40 mouse cellular contexts compared by ENCODE assay signal in genomic region chr1:80474942-80475341, GRCm38 (mm10). TPM values are rescaled to one million over a fixed set of nuclear protein-coding genes. Genes with fewer than 3 reads are reported as not detected.
"Had no signal": no experiment of that assay in that cellular context is flagged by ENCODE, and none has a peak within 500 bp of the region (broad histone marks: within the 10 kb centered on the region; RNA-seq: fewer than 3 reads in every experiment).

No protein-coding gene starts in this region.

- H3K9me3 ChIP-seq: heart, embryonic 13.5 days; heart, embryonic 15.5 days; hindbrain, embryonic 10.5 days; hindbrain, embryonic 12.5 days; intestine, embryonic 15.5 days; kidney, embryonic 15.5 days; limb, embryonic 10.5 days; limb, embryonic 12.5 days; liver, embryonic 13.5 days had no signal

- H3K9ac ChIP-seq: heart, embryonic 13.5 days; heart, embryonic 15.5 days; hindbrain, embryonic 12.5 days; hindbrain, embryonic 14.5 days; intestine, embryonic 15.5 days; kidney, embryonic 15.5 days; limb, embryonic 12.5 days; liver, embryonic 13.5 days had no signal

- H3K27ac ChIP-seq: gastrocnemius, adult 2 months; heart, adult 2 months; heart, embryonic 13.5 days; heart, embryonic 15.5 days; hindbrain, embryonic 10.5 days; hindbrain, embryonic 12.5 days; hindbrain, embryonic 14.5 days; intestine, embryonic 15.5 days; kidney, embryonic 15.5 days; kidney, postnatal 0 days; left cerebral cortex, adult 2 months; limb, embryonic 10.5 days; limb, embryonic 12.5 days; liver, embryonic 13.5 days had no signal

- H3K27me3 ChIP-seq: heart, embryonic 13.5 days; heart, embryonic 15.5 days; hindbrain, embryonic 12.5 days; intestine, embryonic 15.5 days; kidney, embryonic 15.5 days; limb, embryonic 12.5 days; liver, embryonic 13.5 days had no signal

- H3K4me2 ChIP-seq: heart, embryonic 11.5 days; heart, embryonic 13.5 days; heart, embryonic 15.5 days; hindbrain, embryonic 12.5 days; hindbrain, embryonic 14.5 days; intestine, embryonic 15.5 days; kidney, embryonic 15.5 days; limb, embryonic 12.5 days; liver, embryonic 11.5 days; liver, embryonic 13.5 days had no signal

- DNase-seq: gastrocnemius, adult 2 months; gastrocnemius, postnatal 10 days; gastrocnemius, postnatal 25 days; heart, adult 11 months; heart, adult 2 months; heart, postnatal 4 days; kidney, adult 11 months; kidney, adult 2 months; kidney, adult 9 months; kidney, postnatal 14 days; kidney, postnatal 36 days; liver; liver, embryonic 13.5 days had no signal

- H3K4me1 ChIP-seq: heart, embryonic 13.5 days; heart, embryonic 15.5 days; hindbrain, embryonic 10.5 days; hindbrain, embryonic 12.5 days; intestine, embryonic 15.5 days; kidney, embryonic 15.5 days; limb, embryonic 10.5 days; limb, embryonic 12.5 days; liver, embryonic 13.5 days had no signal

- H3K36me3 ChIP-seq: heart, embryonic 13.5 days; heart, embryonic 15.5 days; hindbrain, embryonic 10.5 days; hindbrain, embryonic 12.5 days; intestine, embryonic 15.5 days; kidney, embryonic 15.5 days; limb, embryonic 10.5 days; limb, embryonic 12.5 days; liver, embryonic 13.5 days had no signal

- ATAC-seq: hindbrain, embryonic 16.5 days; inflammation-experienced regulatory T-cells, adult 6 months; intestine, embryonic 15.5 days had no signal

- H3K4me3 ChIP-seq: gastrocnemius, adult 2 months; heart, adult 2 months; heart, embryonic 13.5 days; heart, embryonic 15.5 days; hindbrain, embryonic 10.5 days; hindbrain, embryonic 12.5 days; intestine, embryonic 15.5 days; kidney, embryonic 15.5 days; left cerebral cortex, adult 2 months; limb, embryonic 10.5 days; limb, embryonic 12.5 days; liver, embryonic 13.5 days had no signal

RNA-seq across cellular contexts. Expression of gene Gm45261, which starts 13.7 kb away (rescaled TPM):
- total RNA-seq: gastrocnemius, adult 2 months; gastrocnemius, postnatal 10 days; gastrocnemius, postnatal 25 days; gastrocnemius, postnatal 4 days; heart, adult 2 months; heart, postnatal 25 days; heart, postnatal 4 days; layer of hippocampus, adult 18-20 months; layer of hippocampus, adult 8-10 months; layer of hippocampus, postnatal 10 days; layer of hippocampus, postnatal 25 days; left cerebral cortex, adult 2 months; left cerebral cortex, postnatal 14 days; left cerebral cortex, postnatal 36 days had no signal
- polyA plus RNA-seq: frontal cortex, adult 2 months; heart, adult 2 months; heart, embryonic 11.5 days; heart, embryonic 13.5 days; heart, embryonic 15.5 days; heart, postnatal 0 days; hindbrain, embryonic 10.5 days; hindbrain, embryonic 12.5 days; hindbrain, embryonic 14.5 days; hindbrain, embryonic 16.5 days; inflammation-experienced regulatory T-cells, adult 6 months; intestine, embryonic 15.5 days; kidney, adult 2 months; kidney, embryonic 15.5 days; kidney, postnatal 0 days; large intestine, adult 2 months; limb, embryonic 10.5 days; limb, embryonic 12.5 days; limb, embryonic 14.5 days; liver, embryonic 11.5 days; liver, embryonic 13.5 days had no signal
